Mouse (Mus musculus): ENCODE data around the gene Bcl3. TPM values are rescaled to one million over a fixed set of nuclear protein-coding genes. Genes with fewer than 3 reads are reported as not detected.

The Bcl3 gene
- 13.3 and 13.9 TPM in 2 replicates for polyA plus RNA-seq (2015; fragmentation: Nextera tagmentation; extraction: Ambion mirVana)

DNA sequence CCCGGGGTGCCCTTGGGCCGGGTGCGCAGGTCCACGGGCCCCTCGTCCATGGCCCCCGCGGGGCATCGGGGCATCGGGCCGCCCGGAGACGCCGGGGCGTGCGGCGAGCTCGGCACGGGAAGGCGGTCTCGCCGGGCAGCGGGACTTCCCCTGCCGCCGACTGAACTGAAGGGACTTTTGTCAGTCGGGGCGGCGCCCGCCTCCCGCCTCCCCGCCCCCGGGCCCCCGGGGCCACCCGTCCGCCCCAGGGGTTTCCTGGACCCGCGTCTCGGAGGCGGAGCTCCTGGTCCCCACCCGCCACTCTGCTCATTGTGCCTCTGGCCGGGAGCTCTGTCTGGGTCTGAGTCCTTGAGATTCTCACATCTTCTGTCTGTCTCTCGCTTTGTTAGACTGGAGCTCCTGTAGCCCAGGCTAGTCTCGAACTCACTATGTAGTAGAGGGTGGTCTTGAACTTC is at the start of gene Bcl3:
TSS of gene Bcl3 (minus strand) at position 167 of the 455 bp plus-strand sequence.
- Histone ChIP-seq H3K4me3 (replicated peaks) (peak within 1 kb of the TSS; percentile 58), H3K36me3 (no peaks in the 10 kb centered on the region), H3K27me3 (replicated peaks) (0 out of 2 replicates have a peak, but pooled peaks cover 3% of the 10 kb centered on the region), H3K4me2 (replicated peaks) (peak within 1 kb of the TSS; percentile 94), H3K4me1 (replicated peaks) (peaks cover 48% of the 10 kb centered on the region), H3K9me3 (no peaks in the 10 kb centered on the region), H3K9ac (peak within 1 kb of the TSS; percentile 80), H3K27ac (peak within 1 kb of the TSS; percentile 97)
- peak; percentile 47 for ATAC-seq
- WGBS = under 1% methylated on average over 38 of the region's 42 CpGs

- Histone ChIP-seq H3K4me1 (replicated peaks) (peaks cover 3% of the 10 kb centered on the region), H3K4me3 (replicated peaks) (no peak overlapping the region), H3K9me3 (no peaks in the 10 kb centered on the region), H3K36me3 (no peaks in the 10 kb centered on the region), H3K27me3 (replicated peaks) (no peaks in the 10 kb centered on the region), H3K9ac (no peak overlapping the region), H3K4me2 (replicated peaks) (no peak overlapping the region), H3K27ac (no peak overlapping the region)
- WGBS = 42% methylated on average over 5 of the region's 5 CpGs
- ATAC-seq = no peak
Observed at GRCm38 (mm10) chr7:19871943-19872601, 49.5 kb upstream of the Bcl3 start.

DNA sequence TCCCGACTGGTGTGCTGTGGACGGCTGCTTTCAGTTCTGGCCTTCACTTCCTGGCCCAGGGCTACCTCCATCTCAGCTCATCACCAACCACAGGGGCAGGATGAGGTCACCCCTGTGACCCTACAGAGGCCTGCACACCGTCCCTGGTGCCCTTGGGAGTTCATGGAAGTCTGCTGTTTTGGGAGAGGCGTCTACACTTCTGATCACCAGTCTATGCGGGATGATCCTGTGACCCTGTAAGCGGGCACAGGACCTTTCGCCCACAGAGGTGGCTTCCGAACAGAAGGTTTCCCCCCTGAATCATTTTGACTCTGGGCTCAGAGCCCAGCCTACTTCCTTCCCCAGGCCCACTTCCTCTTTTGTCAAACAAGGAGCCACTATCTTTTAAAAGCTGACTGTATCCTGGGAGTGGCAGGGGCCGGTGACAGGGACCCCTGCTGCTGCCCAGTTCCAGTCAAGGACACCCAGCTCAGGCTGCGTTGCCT is 48.6 kb upstream of the Bcl3 start:
- no peak for ATAC-seq
- Histone ChIP-seq H3K4me3 (replicated peaks) (no peak overlapping the region), H3K36me3 (no peaks in the 10 kb centered on the region), H3K27ac (no peak overlapping the region), H3K4me1 (replicated peaks) (peaks cover 6% of the 10 kb centered on the region), H3K4me2 (replicated peaks) (no peak overlapping the region), H3K27me3 (replicated peaks) (no peaks in the 10 kb centered on the region), H3K9ac (no peak overlapping the region), H3K9me3 (no peaks in the 10 kb centered on the region)
- 57% methylated on average over 10 of the region's 10 CpGs for WGBS

GRCm38 (mm10) chr7:19867751-19868399 is 45.3 kb upstream of the Bcl3 start:
- Histone ChIP-seq H3K27me3 (replicated peaks) (no peaks in the 10 kb centered on the region), H3K4me2 (replicated peaks) (no peak overlapping the region), H3K9ac (no peak overlapping the region), H3K4me1 (replicated peaks) (0 out of 2 replicates have a peak, but pooled peaks cover 3% of the 10 kb centered on the region), H3K36me3 (no peaks in the 10 kb centered on the region), H3K9me3 (no peaks in the 10 kb centered on the region), H3K4me3 (replicated peaks) (no peak overlapping the region), H3K27ac (no peak overlapping the region)
- WGBS = 74% methylated on average over 16 of the region's 16 CpGs
- ATAC-seq = peak; percentile 43

DNA sequence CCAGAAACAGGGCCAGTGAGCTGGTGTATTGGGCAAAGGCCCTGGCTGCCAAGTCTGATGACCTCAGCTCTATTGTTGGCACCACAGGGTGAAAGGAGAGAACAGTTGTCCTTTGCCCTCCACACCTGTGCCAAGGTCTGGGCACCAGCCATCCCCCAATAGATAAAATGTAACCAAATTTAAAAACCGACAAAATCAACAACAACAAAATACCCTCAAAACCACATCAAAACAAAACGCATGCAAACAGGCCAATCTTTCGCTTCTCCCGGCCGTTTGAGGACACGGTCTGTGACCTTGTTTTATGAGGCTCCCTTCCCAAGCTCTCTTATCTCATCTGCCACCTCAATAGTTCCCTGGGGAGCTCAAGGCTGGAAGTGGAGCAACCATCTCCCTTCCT is 43.9 kb upstream of the Bcl3 start:
- 65% methylated on average over 6 of the region's 6 CpGs for WGBS
- Histone ChIP-seq H3K4me1 (replicated peaks) (0 out of 2 replicates have a peak, but pooled peaks cover 3% of the 10 kb centered on the region), H3K27me3 (replicated peaks) (no peaks in the 10 kb centered on the region), H3K4me2 (replicated peaks) (no peak overlapping the region), H3K4me3 (replicated peaks) (no peak overlapping the region), H3K36me3 (no peaks in the 10 kb centered on the region), H3K9me3 (no peaks in the 10 kb centered on the region), H3K27ac (no peak overlapping the region), H3K9ac (no peak overlapping the region)
- ATAC-seq = no peak

DNA sequence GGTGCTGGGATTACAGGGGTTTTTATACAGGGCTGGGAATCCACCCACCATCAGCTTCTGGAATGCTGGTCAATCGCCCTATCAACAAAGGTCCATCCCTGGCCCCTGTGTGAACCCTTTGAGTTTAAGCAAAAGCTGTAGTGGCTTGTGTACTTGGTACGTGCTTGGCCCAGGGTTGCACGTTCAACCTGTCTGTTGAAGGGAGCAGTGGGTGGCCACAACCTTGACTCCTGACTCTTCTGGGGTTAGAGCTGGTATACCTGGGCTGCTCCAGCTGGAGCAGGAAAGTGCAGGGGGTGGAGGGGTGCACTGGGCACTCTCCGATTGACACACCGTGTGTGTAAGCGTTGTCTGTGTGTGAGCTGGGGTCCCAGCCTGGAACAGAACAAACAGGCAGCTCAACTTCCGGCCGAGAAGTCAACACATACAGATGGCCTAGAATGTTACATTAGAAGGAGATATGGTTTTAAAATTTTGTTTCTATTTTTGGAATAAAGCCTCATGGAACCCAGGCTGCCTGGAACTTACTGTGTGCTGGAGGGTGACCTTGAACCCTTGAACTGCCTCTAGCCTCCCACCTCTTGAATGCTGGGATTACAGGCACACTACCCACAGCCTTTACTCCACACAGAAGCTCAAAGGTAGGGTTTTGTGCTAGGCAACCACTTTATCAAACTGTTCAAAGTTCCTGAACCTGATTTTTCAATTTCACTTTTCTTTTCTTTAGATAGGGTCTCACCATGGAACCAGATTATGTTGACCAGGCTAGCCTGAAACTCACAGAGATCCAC is 42.9 kb upstream of the Bcl3 start:
- Histone ChIP-seq H3K27me3 (replicated peaks) (no peaks in the 10 kb centered on the region), H3K4me1 (replicated peaks) (0 out of 2 replicates have a peak, but pooled peaks cover 3% of the 10 kb centered on the region), H3K4me2 (replicated peaks) (no peak overlapping the region), H3K27ac (no peak overlapping the region), H3K9me3 (no peaks in the 10 kb centered on the region), H3K36me3 (no peaks in the 10 kb centered on the region), H3K4me3 (replicated peaks) (no peak overlapping the region), H3K9ac (no peak overlapping the region)
- peak; percentile 52; the same call in 1 of the 2 replicates for ATAC-seq
- 78% methylated on average over 8 of the region's 8 CpGs for WGBS

GRCm38 (mm10) chr7:19864241-19864640 is 41.7 kb upstream of the Bcl3 start:
- H3K9ac ChIP-seq = no peak overlapping the region
- H3K4me2 ChIP-seq (replicated peaks) = no peak overlapping the region
- 0 out of 2 replicates have a peak, but pooled peaks cover 3% of the 10 kb centered on the region for H3K4me1 ChIP-seq (replicated peaks)
- no peak for ATAC-seq
- H3K36me3 ChIP-seq = no peaks in the 10 kb centered on the region
- H3K27ac ChIP-seq = no peak overlapping the region
- no peaks in the 10 kb centered on the region for H3K27me3 ChIP-seq (replicated peaks)
- WGBS = 46% methylated on average over 2 of the region's 2 CpGs
- no peak overlapping the region for H3K4me3 ChIP-seq (replicated peaks)
- no peaks in the 10 kb centered on the region for H3K9me3 ChIP-seq

GRCm38 (mm10) chr7:19861199-19861598 is 38.6 kb upstream of the Bcl3 start, which contains the start of gene Ceacam16:
Ceacam16 (minus strand) TSS chr7:19861299.
- Histone ChIP-seq H3K9ac (no peak within 1 kb of the TSS), H3K36me3 (no peaks in the 10 kb centered on the region), H3K4me3 (replicated peaks) (no peak within 1 kb of the TSS), H3K4me1 (replicated peaks) (no peaks in the 10 kb centered on the region), H3K27me3 (replicated peaks) (no peaks in the 10 kb centered on the region), H3K27ac (no peak within 1 kb of the TSS), H3K9me3 (no peaks in the 10 kb centered on the region), H3K4me2 (replicated peaks) (no peak within 1 kb of the TSS)
- ATAC-seq = no peak
- WGBS = 85% methylated on average over 9 of the region's 9 CpGs

DNA sequence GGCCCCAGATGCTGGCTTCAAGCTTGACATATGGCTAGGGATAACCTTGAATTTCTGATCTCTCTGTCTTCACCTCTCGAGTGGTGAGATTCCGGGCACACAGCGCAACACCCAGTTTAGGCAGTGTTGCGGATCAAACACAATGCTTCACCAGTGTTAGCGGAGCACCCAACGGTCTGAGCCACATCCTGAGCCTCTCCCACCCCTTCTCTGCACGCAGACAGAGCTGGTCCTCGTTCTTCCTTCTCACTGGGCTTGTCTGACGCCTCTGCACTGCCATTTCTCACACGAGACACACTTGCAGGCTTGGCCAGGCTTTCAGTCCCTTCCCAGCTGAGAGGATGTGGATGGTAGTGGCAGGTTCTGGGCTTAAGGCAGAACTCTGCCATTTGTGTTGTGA is 37.2 kb upstream of the Bcl3 start:
- Histone ChIP-seq H3K4me3 (replicated peaks) (no peak overlapping the region), H3K27me3 (replicated peaks) (no peaks in the 10 kb centered on the region), H3K36me3 (no peaks in the 10 kb centered on the region), H3K4me2 (replicated peaks) (no peak overlapping the region), H3K9ac (no peak overlapping the region), H3K27ac (no peak overlapping the region), H3K4me1 (replicated peaks) (no peaks in the 10 kb centered on the region), H3K9me3 (no peaks in the 10 kb centered on the region)
- 64% methylated on average over 10 of the region's 10 CpGs for WGBS
- ATAC-seq = no peak

DNA sequence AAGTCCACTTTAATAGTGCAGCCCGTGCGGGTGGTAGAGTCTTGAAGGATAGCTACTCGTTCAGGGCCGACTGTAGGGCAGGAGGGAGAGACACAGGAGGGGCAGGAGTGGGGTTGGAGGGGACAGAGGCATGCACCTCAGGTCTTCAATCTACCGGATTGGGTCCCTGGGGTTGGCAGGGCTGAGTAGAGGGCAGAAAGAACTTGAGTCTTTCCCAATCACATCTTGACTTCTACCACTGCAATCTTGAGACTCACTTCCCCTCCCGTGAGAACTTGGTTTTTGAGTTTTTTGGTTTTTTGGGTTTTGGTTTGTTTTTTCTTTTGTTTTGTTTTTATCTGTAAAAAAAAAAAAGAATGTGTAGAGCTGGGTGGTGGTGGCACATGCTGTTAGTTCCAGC is 33.7 kb upstream of the Bcl3 start:
- Histone ChIP-seq H3K9ac (no peak overlapping the region), H3K9me3 (no peaks in the 10 kb centered on the region), H3K4me3 (replicated peaks) (no peak overlapping the region), H3K27me3 (replicated peaks) (peaks cover 11% of the 10 kb centered on the region; the same call in 1 of the 2 replicates), H3K4me2 (replicated peaks) (no peak overlapping the region), H3K27ac (no peak overlapping the region), H3K36me3 (no peaks in the 10 kb centered on the region), H3K4me1 (replicated peaks) (peaks cover 6% of the 10 kb centered on the region)
- no peak for ATAC-seq
- 82% methylated on average over 6 of the region's 6 CpGs for WGBS

GRCm38 (mm10) chr7:19855663-19856062 is 33.1 kb upstream of the Bcl3 start:
- H3K4me1 ChIP-seq (replicated peaks) = peaks cover 6% of the 10 kb centered on the region
- peaks cover 13% of the 10 kb centered on the region; the same call in 1 of the 2 replicates for H3K27me3 ChIP-seq (replicated peaks)
- H3K9ac ChIP-seq = no peak overlapping the region
- no peak for ATAC-seq
- no peaks in the 10 kb centered on the region for H3K36me3 ChIP-seq
- no peaks in the 10 kb centered on the region for H3K9me3 ChIP-seq
- no peak overlapping the region for H3K27ac ChIP-seq
- WGBS = 84% methylated on average over 5 of the region's 5 CpGs
- no peak overlapping the region for H3K4me2 ChIP-seq (replicated peaks)
- H3K4me3 ChIP-seq (replicated peaks) = no peak overlapping the region

- H3K27me3 ChIP-seq (replicated peaks) = peaks cover 13% of the 10 kb centered on the region; the same call in 1 of the 2 replicates
- 87% methylated on average over 20 of the region's 20 CpGs for WGBS
- H3K9ac ChIP-seq = no peak overlapping the region
- H3K4me2 ChIP-seq (replicated peaks) = no peak overlapping the region
- no peaks in the 10 kb centered on the region for H3K9me3 ChIP-seq
- ATAC-seq = no peak
- peaks cover 6% of the 10 kb centered on the region for H3K4me1 ChIP-seq (replicated peaks)
- no peak overlapping the region for H3K27ac ChIP-seq
- H3K36me3 ChIP-seq = no peaks in the 10 kb centered on the region
- no peak overlapping the region for H3K4me3 ChIP-seq (replicated peaks)
Observed at GRCm38 (mm10) chr7:19853526-19853925, 31.0 kb upstream of the Bcl3 start.
